Mouse (Mus musculus): ENCODE data around the gene Hoxd12.

Hoxd12 gene

DNA sequence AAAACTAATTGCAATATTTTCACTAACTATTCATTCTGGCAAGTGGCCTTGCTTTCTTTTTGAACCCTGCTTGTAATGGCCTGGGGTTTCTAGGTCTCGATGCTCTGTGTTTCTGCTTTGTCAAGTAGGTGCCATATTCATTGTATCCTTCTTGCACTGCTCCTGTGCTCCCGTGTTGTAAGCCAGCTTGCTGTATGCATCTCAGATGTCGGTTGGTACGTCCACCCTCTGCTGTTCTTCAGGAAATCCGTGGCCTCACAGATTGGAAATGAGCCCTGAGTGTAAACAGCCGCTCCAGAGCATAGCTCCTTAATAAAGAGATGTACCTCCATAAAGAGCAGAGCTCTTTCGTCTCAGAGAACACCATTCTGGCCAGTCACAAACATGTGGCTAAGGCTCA is 32.8 kb downstream of the Hoxd12 start:
- no peak for DNase-seq (ENCODE audit: low read depth in 2 of 2, low spot score in 2 of 2)

DNA sequence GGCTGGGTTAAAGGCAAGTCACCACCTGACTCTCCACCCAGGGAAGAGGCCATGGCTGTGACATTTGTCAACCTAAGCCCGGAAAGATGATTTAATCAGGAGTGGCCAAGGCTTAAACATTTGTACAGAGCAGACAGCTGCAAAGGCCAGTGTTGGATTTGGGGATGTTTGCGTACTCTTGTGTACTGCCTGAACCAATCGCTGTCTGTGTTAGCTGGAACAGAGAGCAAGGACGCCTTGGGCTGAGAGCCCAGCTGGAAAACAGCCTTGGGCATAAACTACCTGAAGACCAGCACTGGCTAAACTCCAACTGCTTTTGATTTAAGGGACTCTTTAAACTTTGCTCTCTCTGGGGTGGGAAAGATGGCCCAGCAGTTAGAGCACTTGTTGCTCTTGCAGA is 33.9 kb downstream of the Hoxd12 start:
- no peak for DNase-seq (ENCODE audit: low read depth in 2 of 2, low spot score in 2 of 2)

DNA sequence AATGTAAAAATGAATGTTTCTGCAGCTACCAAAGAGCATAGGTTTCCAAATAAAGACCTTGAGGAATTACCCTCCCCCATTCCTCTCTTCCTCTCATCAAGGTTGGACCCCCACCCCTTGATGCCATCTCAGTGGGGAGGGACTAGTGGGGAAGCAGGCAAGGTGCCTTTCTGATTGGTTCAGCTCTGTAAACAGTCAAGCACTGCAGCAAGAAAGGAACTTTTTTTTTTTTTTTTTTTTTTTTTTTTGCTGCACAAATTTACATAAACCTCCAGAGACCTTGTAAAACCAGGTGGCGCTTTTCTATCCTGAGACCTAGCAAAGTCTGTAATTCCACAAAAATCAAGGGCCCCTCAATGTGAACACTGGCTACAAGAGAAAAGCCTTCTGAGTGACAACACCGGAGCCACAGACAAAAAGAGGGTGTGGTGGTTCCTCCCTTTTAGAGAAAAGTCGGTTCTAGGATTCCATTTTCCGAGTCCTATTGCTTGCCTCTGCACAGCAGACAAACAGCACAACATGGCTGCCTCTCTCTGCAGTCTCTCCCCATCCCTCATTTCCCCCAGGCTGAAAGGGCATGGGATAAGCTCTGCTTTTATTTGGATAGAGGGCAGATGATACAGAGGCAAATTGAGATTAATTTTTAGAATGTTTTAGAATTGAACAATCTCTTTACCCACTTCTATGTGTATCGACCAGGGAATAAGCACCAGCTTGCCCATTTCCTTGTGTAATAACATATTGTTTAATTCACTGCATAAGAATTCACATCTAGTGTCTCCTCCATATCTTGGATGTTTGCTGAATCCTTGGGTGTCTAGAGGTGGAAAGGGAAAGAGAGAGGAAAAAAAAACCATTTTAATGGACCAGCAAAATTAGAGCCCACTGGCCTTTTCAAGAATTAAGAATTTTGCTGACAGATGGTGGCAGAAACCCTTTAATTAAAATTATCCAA is 34.9 kb downstream of the Hoxd12 start:
- no peak for DNase-seq (ENCODE audit: low read depth in 2 of 2, low spot score in 2 of 2)

GRCm38 (mm10) chr2:74710929-74711543 is 36.2 kb downstream of the Hoxd12 start:
- no peak for DNase-seq (ENCODE audit: low read depth in 2 of 2, low spot score in 2 of 2)

DNA sequence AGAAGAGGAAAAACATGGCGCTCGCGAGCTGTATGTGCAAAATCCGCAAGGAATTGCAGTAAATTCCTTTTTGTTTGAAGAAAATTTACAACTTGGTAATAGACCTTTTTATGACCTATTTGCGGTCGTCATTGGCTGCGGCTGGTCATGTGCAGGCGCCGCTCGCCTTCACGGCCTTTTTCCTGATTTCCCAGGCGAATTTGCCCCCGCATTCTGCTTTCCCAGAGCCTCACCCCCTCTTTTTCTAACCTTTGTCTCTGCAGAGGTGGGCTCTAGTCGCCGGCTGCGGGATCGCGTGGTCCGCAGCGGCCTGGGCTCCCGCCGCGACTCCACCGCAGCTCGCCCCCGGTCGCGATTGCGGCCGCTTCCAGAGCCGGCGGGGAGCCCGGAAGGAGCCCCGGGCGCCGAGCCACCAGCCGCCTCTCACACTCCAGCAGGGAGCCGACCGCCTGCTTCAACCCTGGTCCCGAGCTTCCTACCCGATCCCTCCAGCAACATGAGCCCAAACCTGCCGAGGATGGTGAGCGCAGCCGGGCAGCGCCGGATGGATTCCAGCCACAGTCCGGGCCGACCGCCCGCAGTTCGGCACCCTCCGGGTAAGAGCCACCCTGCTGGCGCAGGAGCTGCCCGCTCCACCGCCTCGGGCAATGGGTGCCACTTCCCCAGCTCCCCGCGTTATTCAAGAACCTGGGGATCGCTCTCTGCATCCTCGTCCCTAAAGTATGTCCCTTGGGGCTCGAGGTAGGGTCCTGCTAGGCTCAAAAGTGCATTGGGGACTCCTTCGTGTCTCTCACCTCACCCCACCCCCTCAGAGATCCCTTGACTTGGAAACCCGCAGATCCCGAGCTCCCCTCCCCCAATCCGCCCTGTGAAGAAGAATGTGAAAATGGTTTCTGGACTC is 37.2 kb downstream of the Hoxd12 start, which contains the start of the genes Hoxd3 and Hoxd4:
Gene Hoxd3, plus strand, starts transcription at position 207 of the 901 bp plus-strand sequence.
Gene Hoxd4, plus strand, starts transcription at position 209 of the 901 bp plus-strand sequence.
- DNase-seq (ENCODE audit: low read depth in 2 of 2, low spot score in 2 of 2), result no peak

GRCm38 (mm10) chr2:74713239-74714150 is 38.7 kb downstream of the Hoxd12 start:
- DNase-seq (ENCODE audit: low read depth in 2 of 2, low spot score in 2 of 2), result no peak

- no peak for DNase-seq (ENCODE audit: low read depth in 2 of 2, low spot score in 2 of 2)
These were observed 39.5 kb downstream of the Hoxd12 start for GRCm38 (mm10) chr2:74714156-74714789.

DNA sequence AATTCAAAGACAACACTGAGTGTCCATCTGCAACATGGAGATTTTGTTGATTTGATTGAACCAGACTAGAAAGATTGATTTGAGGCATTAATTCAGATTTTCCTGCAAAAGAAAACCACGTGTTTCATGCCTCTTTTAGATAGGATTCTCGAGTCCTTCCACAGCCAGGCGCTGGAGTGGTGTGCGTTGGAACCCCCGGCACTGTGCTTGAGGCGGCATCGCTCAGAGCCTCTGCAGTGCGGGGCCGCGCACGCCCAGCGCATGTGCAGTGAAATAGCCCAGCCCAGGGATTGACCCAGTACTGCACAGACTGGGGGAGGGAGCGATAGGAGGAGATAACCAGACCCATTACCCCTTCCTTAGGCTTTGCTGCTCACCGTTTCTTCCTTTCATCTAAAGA is 40.1 kb downstream of the Hoxd12 start:
- no peak for DNase-seq (ENCODE audit: low read depth in 2 of 2, low spot score in 2 of 2)

- DNase-seq (ENCODE audit: low read depth in 2 of 2, low spot score in 2 of 2), result peak; percentile 68 to 81
These were observed 40.9 kb downstream of the Hoxd12 start for GRCm38 (mm10) chr2:74715504-74716241.

- DNase-seq (ENCODE audit: low read depth in 2 of 2, low spot score in 2 of 2), result no peak
These were observed 45.6 kb downstream of the Hoxd12 start for GRCm38 (mm10) chr2:74720384-74720783.

- DNase-seq (ENCODE audit: low read depth in 2 of 2, low spot score in 2 of 2), result no peak
These were observed 46.2 kb downstream of the Hoxd12 start for GRCm38 (mm10) chr2:74720955-74721491.

GRCm38 (mm10) chr2:74721882-74722281 is 47.1 kb downstream of the Hoxd12 start:
- DNase-seq (ENCODE audit: low read depth in 2 of 2, low spot score in 2 of 2), result no peak

- DNase-seq (ENCODE audit: low read depth in 2 of 2, low spot score in 2 of 2), result no peak
These were observed 48.1 kb downstream of the Hoxd12 start for GRCm38 (mm10) chr2:74722949-74723348.

GRCm38 (mm10) chr2:74724244-74725015 is 49.6 kb downstream of the Hoxd12 start:
- no peak for DNase-seq (ENCODE audit: low read depth in 2 of 2, low spot score in 2 of 2)

- DNase-seq (ENCODE audit: low read depth in 2 of 2, low spot score in 2 of 2), result no peak
These were observed 50.4 kb downstream of the Hoxd12 start for GRCm38 (mm10) chr2:74725171-74725570.

DNA sequence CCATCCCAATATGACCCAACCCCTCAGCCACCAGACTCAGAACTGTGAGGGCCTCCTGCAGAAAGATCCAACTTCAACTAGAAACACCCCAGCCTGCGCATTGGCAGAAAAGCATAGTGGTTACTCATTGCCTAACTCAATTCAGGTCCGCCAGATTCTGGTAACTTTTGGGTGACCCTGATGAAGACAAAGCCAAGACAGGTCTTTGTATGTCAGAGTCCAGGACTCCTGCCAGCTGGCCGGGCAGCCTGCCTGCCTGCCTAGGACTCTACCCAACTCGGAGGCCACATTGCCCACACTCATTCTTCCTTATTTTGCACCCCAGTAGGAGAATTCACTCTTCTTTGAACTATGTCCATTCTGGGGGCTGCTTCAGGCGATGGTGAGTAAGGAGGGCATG is 51.7 kb downstream of the Hoxd12 start, which contains the start of gene Gm28230:
Gene Gm28230, plus strand, starts transcription at position 178 of the 400 bp plus-strand sequence.
- DNase-seq (ENCODE audit: low read depth in 2 of 2, low spot score in 2 of 2), result no peak

DNA sequence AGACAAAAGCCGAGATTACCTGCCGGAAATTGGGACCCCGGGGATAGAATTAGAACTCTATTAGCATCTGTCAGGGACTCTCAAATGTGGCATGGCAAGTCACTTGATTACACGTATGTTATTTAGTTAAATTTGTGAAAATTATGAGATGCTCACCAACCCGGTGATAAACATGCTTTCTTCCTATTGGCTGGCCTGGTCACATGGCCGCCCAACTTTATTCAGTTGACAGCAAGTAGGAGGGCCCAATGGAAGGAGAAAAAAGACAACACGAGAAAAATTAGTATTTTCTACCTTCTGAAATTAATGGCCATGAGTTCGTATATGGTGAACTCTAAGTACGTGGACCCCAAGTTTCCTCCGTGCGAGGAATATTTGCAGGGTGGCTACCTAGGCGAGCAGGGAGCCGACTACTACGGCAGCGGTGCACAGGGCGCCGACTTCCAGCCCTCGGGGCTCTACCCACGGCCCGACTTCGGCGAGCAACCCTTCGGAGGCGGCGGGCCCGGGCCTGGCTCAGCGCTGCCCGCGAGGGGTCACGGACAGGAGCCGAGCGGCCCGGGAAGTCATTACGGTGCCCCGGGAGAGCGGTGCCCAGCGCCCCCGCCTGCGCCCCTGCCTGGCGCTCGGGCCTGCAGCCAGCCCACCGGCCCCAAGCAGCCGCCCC is 52.3 kb downstream of the Hoxd12 start:
- DNase-seq (ENCODE audit: low read depth in 2 of 2, low spot score in 2 of 2), result no peak
